Comparison of ENCODE assay signal across 8 mouse cellular contexts in genomic region chr2:121295608-121296571, GRCm38 (mm10). TPM values are rescaled to one million over a fixed set of nuclear protein-coding genes. Genes with fewer than 3 reads are reported as not detected.
A peak's percentile ranks its signal among the peaks of the same experiment; 100 is the strongest.
DNase-seq lines count a peak whose midpoint lies in the region; ATAC-seq and TF ChIP-seq lines count a peak whose summit lies in the region.

No protein-coding gene starts in this region.

- H3K4me1 ChIP-seq in hindbrain, embryonic 16.5 days (ENCODE audit: control insufficient read depth, insufficient read depth, low read depth, low read length), result peaks cover 40% of the 10 kb centered on the region
- H3K4me1 ChIP-seq in liver, embryonic 16.5 days (ENCODE audit: control insufficient read depth, low read depth, low read length), result no peaks in the 10 kb centered on the region; the same call in 1 of the 2 replicates
- peaks cover 7% of the 10 kb centered on the region; the same call in 1 of the 2 replicates for H3K4me1 ChIP-seq in stomach, postnatal 0 days (replicated peaks; ENCODE audit: control insufficient read depth, insufficient read depth)

- peak overlapping the region; percentile 89 for H3K27ac ChIP-seq in hindbrain, embryonic 16.5 days (ENCODE audit: low read depth, low read length)
- H3K27ac ChIP-seq in liver, embryonic 16.5 days (ENCODE audit: low read length), result no peak overlapping the region
- H3K27ac ChIP-seq in stomach, postnatal 0 days (replicated peaks), result peak overlapping the region; percentile 56

- no peak for DNase-seq in frontal cortex, postnatal 25 days (ENCODE audit: low spot score in 2 of 2)
- DNase-seq in MEL-GATA-1-ER (ENCODE audit: extremely low read depth, low read depth), result peak; percentile 38
- DNase-seq in fibroblast of lung, adult 2 months (ENCODE audit: low read depth), result peak; percentile 33
- peak; percentile 50 for DNase-seq in stomach, postnatal 0 days (ENCODE audit: low spot score)
- DNase-seq in adrenal gland, postnatal 36 days, result no peak

- H3K27me3 ChIP-seq in hindbrain, embryonic 16.5 days (replicated peaks; ENCODE audit: control insufficient read depth, insufficient read depth, low read length), result no peaks in the 10 kb centered on the region
- peaks cover 91% of the 10 kb centered on the region for H3K27me3 ChIP-seq in liver, embryonic 16.5 days (ENCODE audit: control insufficient read depth, insufficient read depth, low read depth, low read length)
- H3K27me3 ChIP-seq in stomach, postnatal 0 days (ENCODE audit: control insufficient read depth, insufficient read depth, low read length), result no peaks in the 10 kb centered on the region

- WGBS in hindbrain, embryonic 16.5 days, result 0% methylated on average over 13 of the region's 15 CpGs
- WGBS in liver, embryonic 16.5 days (ENCODE audit: insufficient replicate concordance), result 3% methylated on average over 14 of the region's 15 CpGs
- WGBS in stomach, postnatal 0 days, result 4% methylated on average over 15 of the region's 15 CpGs

- ATAC-seq in frontal cortex, adult (ENCODE audit: low TSS enrichment), result peak; percentile 12; the same call in 1 of the 2 replicates
- ATAC-seq in hindbrain, embryonic 16.5 days, result peak; percentile 51
- ATAC-seq in liver, embryonic 16.5 days (ENCODE audit: low read depth), result no peak
- peak; percentile 22; the same call in 1 of the 2 replicates for ATAC-seq in stomach, postnatal 0 days (ENCODE audit: low FRiP score, low TSS enrichment)

- TF ChIP-seq EP300 in stomach, postnatal 0 days (optimal IDR thresholded peaks at IDR 0.05), result no peak

- no peaks in the 10 kb centered on the region for H3K9me3 ChIP-seq in hindbrain, embryonic 16.5 days (ENCODE audit: control insufficient read depth, low read length)
- no peaks in the 10 kb centered on the region for H3K9me3 ChIP-seq in liver, embryonic 16.5 days (replicated peaks; ENCODE audit: control insufficient read depth, low read length)
- no peaks in the 10 kb centered on the region for H3K9me3 ChIP-seq in stomach, postnatal 0 days (ENCODE audit: control insufficient read depth, low read length)

- H3K9ac ChIP-seq in hindbrain, embryonic 16.5 days (ENCODE audit: low read depth, low read length), result peak overlapping the region; percentile 80
- no peak overlapping the region for H3K9ac ChIP-seq in liver, embryonic 16.5 days (ENCODE audit: low read depth, low read length)
- H3K9ac ChIP-seq in stomach, postnatal 0 days (ENCODE audit: low read length), result peak overlapping the region; percentile 58

- peak overlapping the region; percentile 73 for H3K4me2 ChIP-seq in hindbrain, embryonic 16.5 days (ENCODE audit: low read length)
- H3K4me2 ChIP-seq in liver, embryonic 16.5 days (ENCODE audit: low read depth, low read length), result peak overlapping the region; percentile 7; the same call in 1 of the 2 replicates
- H3K4me2 ChIP-seq in stomach, postnatal 0 days (replicated peaks; ENCODE audit: low read depth), result peak overlapping the region; percentile 65

- no peak for TF ChIP-seq CTCF in stomach, postnatal 0 days (IDR thresholded peaks at IDR 0.05; ENCODE audit: low read depth)

- peaks cover 15% of the 10 kb centered on the region for H3K36me3 ChIP-seq in hindbrain, embryonic 16.5 days (ENCODE audit: control insufficient read depth, insufficient read depth, low read length)
- H3K36me3 ChIP-seq in liver, embryonic 16.5 days (ENCODE audit: control insufficient read depth, insufficient read depth), result no peaks in the 10 kb centered on the region
- H3K36me3 ChIP-seq in stomach, postnatal 0 days (ENCODE audit: control insufficient read depth, insufficient read depth, low read length), result no peaks in the 10 kb centered on the region

- peak overlapping the region; percentile 69 for H3K4me3 ChIP-seq in hindbrain, embryonic 16.5 days (ENCODE audit: low read length)
- no peak overlapping the region for H3K4me3 ChIP-seq in liver, embryonic 16.5 days (ENCODE audit: low read depth, low read length)
- H3K4me3 ChIP-seq in stomach, postnatal 0 days (ENCODE audit: low read depth, low read length), result peak overlapping the region; percentile 52

RNA-seq across cellular contexts. Expression of gene Map1a, which starts 6.5 kb away (rescaled TPM):
- 29.6 and 46.5 TPM in 2 replicates for polyA plus RNA-seq in hindbrain, embryonic 16.5 days (2015; fragmentation: Nextera tagmentation; extraction: Ambion mirVana)
- polyA plus RNA-seq in liver, embryonic 16.5 days (2015; fragmentation: Nextera tagmentation; extraction: Ambion mirVana), result 0.19 and 0.21 TPM in 2 replicates
- polyA plus RNA-seq in stomach, postnatal 0 days (2015; fragmentation: Nextera tagmentation; extraction: Ambion mirVana), result 1.3 and 2.1 TPM in 2 replicates
- total RNA-seq in adrenal gland, postnatal 36 days (2021), result 1 to 10 TPM; 6.0 to 7.0 TPM

RNA-seq across cellular contexts. Expression of gene Trp53bp1, which starts 24.7 kb away (rescaled TPM):
- 134 and 146 TPM in 2 replicates for polyA plus RNA-seq in hindbrain, embryonic 16.5 days (2015; fragmentation: Nextera tagmentation; extraction: Ambion mirVana)
- 18.9 and 22.5 TPM in 2 replicates for polyA plus RNA-seq in liver, embryonic 16.5 days (2015; fragmentation: Nextera tagmentation; extraction: Ambion mirVana)
- 9.6 and 10.6 TPM in 2 replicates for polyA plus RNA-seq in stomach, postnatal 0 days (2015; fragmentation: Nextera tagmentation; extraction: Ambion mirVana)
- 10 to 100 TPM; 59.0 to 73.9 TPM for total RNA-seq in adrenal gland, postnatal 36 days (2021)

RNA-seq across cellular contexts. Expression of gene Ppip5k1, which starts 59.3 kb away (rescaled TPM):
- polyA plus RNA-seq in hindbrain, embryonic 16.5 days (2015; fragmentation: Nextera tagmentation; extraction: Ambion mirVana), result 22.6 and 23.2 TPM in 2 replicates
- 5.6 and 5.8 TPM in 2 replicates for polyA plus RNA-seq in liver, embryonic 16.5 days (2015; fragmentation: Nextera tagmentation; extraction: Ambion mirVana)
- polyA plus RNA-seq in stomach, postnatal 0 days (2015; fragmentation: Nextera tagmentation; extraction: Ambion mirVana), result 13.9 and 14.1 TPM in 2 replicates
- total RNA-seq in adrenal gland, postnatal 36 days (2021), result 10 to 100 TPM; 49.5 to 50.3 TPM

Comparison
In these comparisons a context has a peak if more than half of its experiments do, and no peak if none do; other contexts are left out.
1. DNase-seq: peak in MEL-GATA-1-ER (single experiment), fibroblast of lung, adult 2 months (single experiment) and stomach, postnatal 0 days (single experiment); none in frontal cortex, postnatal 25 days (0 of 2) and adrenal gland, postnatal 36 days (0 of 2).
2. H3K4me2 ChIP-seq: peak in every context shown above with its lines; median percentile 73 in hindbrain, embryonic 16.5 days; 65 in stomach, postnatal 0 days; 7 in liver, embryonic 16.5 days.